Mouse (Mus musculus) olfactory bulb, adult 2 months (tissue): ENCODE data around the gene Pak1.

Experiments
- CTCF ChIP-seq: fragments of 200-500 bp; IDR thresholded peaks from 2 replicates; pipeline ENCODE4 v1.5.1; 2012; ENCODE audit warnings: low read depth, mild to moderate bottlenecking, low read length, moderate library complexity; ENCODE audit not compliant: insufficient read depth
- POLR2A ChIP-seq: fragments of 200-500 bp; IDR thresholded peaks from 2 replicates; pipeline ENCODE4 v1.6.1; 2012; ENCODE audit warnings: mild to moderate bottlenecking, low read depth, low read length, moderate library complexity; ENCODE audit not compliant: insufficient read depth

DNA sequence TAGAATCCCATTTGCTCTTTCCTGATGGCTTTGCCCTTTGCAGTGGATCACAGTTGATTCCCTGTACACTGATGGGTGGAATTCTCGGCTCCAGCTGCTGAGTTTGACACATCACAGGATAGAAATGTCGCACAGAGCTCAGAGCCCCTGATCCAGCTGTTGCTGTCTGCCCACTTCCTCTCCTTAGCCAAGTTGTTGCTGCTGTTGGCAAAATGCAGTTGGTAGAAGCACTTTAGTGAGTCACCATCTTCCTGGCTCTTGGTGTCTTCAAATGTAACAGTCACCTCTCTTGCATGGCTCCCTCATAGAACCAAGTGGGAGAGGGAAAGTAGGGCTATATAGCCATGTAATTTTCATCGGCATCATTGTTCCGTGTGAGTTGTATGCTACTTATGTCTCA, 11.2 kb upstream of the Pak1 start:
- TF ChIP-seq CTCF (no peak), POLR2A (no peak)
